Mouse (Mus musculus) yolk sac, embryonic 10.5 days (tissue): ENCODE results near the gene Itgal.
"Not testable (repeated sequence)": the region's sequence is repeated elsewhere in the genome, so short reads cannot be mapped to it uniquely, and the experiment has no call there.

ENCODE experiments used
- DNase-seq: peaks from one replicate; pipeline ENCODE4 v3.0.0-alpha.2; 2017; ENCODE audit warnings: low spot score

Itgal gene

GRCm38 (mm10) chr7:127342332-127342731, 46.3 kb downstream of the Itgal start:
- DNase-seq: no peak

DNA sequence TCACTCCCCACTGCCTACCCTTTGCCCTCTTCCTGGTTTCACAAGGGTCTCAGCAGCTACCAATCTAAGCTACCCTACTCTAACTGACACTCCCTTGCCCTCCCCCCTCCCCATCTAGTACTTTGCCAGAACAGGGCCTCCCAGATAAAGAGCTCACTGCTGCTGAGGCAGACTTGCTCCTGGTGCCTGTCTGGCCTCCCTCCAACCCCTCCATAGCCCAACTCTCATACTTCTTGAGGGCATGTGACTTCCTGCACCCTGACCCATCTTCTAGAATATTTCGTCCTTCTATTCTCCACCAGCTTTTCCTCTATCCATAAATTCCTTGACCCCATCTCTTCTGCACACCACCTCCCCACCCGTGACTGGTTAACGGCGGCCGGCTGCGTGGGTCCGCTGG, 46.8 kb downstream of the Itgal start:
- DNase-seq: no peak

DNA sequence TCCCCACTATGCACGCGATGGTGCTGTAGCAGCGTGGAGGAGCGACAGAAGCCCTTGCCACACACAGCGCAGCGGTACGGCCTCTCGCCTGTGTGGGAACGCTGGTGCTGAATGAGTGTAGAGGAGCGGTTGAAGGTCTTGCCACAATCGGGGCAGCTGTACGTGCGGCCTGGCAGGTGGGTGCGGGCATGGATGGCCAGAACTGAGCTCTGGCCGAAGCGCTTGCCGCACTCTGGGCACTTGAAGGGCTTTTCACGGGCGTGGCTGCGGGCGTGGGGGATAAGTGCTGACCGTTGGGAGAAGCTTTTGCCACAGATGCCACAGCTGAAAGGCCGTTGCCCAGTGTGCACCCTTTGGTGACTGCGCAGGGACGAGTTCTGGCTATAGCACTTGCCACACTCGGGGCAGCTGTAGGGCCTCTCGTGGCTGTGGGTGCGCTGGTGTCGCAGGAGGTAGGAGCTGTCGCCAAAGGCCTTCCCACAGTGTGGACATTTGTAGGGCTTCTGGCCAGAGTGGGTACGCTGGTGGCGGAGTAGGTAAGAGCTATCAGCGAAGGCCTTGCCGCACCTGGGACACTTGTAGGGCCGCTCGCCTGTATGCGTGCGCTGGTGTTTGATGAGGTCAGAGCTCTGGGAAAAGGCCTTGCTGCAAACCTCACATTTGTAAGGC, 47.4 kb downstream of the Itgal start:
- DNase-seq: no peak

DNA sequence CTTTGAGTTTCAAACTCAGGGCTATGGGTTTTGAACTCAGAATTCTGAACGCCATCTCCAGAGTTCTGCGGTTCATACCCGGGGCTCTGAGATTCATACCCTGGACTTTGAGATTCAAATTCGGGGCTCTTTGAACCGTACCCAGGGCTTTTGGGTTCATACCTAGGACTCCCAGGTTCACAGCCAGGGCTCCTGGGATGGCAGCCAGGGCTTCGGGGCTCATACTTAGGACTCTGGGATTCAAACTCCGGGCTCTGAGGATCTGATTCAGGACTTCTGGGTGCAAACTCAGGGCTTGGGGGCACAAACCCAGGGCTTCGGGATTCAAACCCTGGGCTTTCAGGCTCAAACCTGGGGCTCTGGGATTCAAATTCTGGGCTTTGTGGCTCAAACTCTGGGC, 48.3 kb downstream of the Itgal start:
- no peak for DNase-seq

DNA sequence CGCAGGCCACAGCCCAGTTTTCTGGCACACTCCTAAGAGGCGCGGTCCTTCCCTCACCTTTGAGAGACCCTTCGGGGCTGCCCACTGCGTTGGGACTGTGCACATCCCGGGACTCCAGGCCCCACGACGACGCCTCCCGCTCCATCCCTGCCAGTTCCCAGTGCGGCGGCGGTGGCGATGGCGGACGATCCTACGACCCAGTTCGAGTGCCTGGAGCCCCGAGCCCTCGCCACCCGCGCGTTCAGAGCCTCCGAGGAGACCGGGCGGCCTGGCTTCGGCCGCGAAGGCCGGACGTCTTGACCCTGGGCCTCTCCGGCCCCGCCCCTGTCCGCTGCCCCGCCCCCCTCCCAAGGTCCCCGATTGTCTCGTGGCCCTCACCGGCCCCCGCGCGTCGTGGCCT, 49.0 kb downstream of the Itgal start:
- DNase-seq: peak; percentile 90

- DNase-seq: peak; percentile 97
Measured at GRCm38 (mm10) chr7:127345512-127346325, 49.7 kb downstream of the Itgal start, which contains the start of gene Zfp768. Gene Zfp768 (minus strand): TSS chr7:127345589.

DNA sequence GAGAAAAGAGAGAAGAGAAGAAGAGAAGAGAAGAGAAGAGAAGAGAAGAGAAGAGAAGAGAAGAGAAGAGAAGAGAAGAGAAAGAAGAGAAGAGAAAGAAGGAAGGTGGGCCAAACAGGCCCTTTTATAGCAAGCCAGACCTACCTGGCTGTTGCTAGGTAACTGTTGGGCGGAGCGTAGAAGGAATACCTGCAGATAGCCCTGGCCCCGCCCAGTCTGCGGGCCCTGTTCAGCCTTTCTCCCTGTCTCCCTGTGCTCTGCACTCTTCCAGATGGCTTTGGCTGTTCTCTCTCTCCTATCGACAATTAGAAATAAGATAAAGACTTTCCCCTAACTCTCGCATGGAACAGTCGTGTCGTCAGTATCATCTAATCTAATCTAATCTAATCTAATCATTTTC, 50.6 kb downstream of the Itgal start:
- DNase-seq: peak; percentile 67

- DNase-seq: no peak
Measured at GRCm38 (mm10) chr7:127351230-127352004, 55.4 kb downstream of the Itgal start.

GRCm38 (mm10) chr7:127355796-127356195, 59.7 kb downstream of the Itgal start:
- DNase-seq: no peak

GRCm38 (mm10) chr7:127357871-127358270, 61.8 kb downstream of the Itgal start:
- no peak for DNase-seq

DNA sequence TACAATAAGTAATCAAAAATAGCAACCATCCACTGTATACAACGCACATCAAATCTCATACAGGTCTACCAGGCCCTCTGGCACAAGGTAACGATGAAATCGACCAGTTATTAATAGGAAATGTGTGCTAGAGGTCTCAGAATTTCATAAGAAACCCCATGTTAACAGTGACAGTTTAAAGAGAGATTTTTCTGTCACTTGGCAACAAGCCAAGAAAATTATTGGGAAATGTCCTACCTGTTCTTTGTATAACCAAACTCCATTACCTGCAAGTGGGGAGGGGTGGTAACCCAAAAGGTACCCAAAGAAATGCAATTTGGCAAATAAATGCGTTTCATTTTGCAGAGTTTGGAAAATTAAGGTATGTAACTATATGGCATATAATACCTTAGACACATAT, 62.4 kb downstream of the Itgal start:
- no peak for DNase-seq

- DNase-seq: no peak
Measured at GRCm38 (mm10) chr7:127360265-127360664, 64.2 kb downstream of the Itgal start.

DNA sequence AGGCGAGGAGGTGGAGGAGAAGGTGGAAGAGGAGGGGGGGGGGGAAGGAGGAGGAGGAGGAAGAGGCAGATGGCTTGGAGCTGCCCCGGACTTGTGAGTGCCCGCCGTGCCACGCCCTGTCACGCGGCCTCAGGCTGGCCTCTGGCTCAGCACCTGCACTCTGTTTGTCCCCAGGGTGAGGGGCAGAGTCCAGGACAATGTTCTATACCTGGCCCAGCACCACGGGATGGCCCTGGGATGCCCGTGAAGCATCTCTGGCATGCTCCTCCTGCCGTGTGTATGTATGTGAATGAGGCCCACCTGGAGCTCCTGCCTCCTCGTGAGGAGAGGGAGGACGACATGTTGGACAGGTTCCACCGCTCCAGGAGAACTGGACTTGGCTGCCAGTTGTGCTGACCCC, 65.4 kb downstream of the Itgal start:
- DNase-seq: no peak

- not testable (repeated sequence) for DNase-seq
Measured at GRCm38 (mm10) chr7:127362418-127362817, 66.4 kb downstream of the Itgal start.

DNA sequence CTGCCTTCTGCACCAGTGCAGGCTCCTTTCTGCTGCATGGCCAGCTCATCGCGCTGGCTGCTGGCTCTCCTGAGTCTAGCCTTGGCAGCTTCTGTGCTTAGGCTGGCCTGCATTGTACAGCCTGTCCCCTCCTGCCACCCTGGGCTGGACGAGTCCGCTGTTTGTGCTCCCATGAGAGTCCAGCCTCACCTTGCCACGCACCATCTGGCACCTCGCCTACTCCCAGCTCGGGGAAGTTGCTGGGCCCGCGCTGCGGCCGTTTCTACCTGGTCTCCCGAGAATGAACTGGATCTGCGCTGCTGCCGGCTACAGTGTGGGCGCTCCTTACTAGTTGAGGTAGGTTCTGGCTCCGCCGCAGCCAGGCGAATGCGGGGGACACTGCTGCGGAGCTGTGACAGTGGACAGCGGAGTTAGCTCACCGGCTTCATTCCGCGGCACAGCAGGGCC, 67.4 kb downstream of the Itgal start:
- no peak for DNase-seq

DNA sequence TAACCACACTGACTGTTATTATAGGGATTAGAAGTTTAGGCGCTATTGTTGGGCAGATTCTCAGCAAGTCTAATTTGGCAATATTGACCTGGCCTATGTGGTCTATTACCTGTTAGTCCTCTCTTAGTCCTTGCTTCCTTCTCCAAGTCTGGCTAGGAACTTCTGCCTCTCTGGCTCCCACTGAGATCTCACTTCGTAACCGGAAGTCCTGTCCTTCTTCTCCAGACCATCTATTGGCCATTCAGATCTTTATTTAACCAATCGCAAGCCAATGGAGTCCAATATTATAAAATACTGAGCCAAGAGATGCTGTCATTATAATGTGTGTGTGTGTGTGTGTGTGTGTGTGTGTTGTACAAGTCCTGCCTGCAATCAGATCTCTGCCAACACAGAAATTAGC, 68.1 kb downstream of the Itgal start:
- DNase-seq: no peak

DNA sequence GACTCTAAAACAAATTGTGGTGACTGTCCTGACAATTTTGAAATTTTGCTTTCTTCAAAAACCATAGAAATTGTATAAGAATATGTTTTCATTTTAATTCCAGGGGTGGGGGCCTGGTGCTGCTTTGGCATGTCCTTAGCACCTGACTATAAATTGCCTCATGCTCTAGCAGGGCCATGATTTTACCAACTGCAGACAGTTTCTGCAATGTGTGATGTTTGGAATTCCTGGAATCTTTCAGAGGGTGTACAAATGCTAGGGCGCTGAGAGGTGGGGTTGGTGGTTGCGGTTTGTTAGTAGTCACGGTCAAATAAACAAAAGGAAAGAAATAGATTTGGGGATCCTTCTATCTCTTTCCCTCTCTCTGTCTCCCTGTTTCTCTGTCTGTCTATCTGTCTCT, 70.2 kb downstream of the Itgal start:
- DNase-seq: no peak

DNA sequence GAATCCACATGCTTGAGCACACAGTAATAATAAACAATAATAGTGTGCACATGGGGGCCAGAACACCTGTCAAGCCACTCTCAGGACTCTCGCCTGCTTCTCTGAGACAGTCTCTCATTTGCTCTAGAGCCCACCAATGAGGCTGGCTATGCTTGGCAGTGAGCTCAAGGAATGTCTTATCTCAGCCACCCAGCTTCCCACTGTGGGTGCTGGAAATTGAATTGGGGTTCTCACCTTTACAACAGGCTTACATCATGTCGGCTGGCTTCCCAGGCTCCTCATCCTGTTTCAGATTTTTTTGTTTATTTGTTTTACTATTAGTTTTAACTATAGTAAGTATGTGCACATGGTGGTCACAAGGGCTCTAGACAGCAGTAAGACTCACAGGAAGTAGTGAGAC, 75.2 kb downstream of the Itgal start:
- no peak for DNase-seq

- DNase-seq: not testable (repeated sequence)
Measured at GRCm38 (mm10) chr7:127371870-127372269, 75.8 kb downstream of the Itgal start.

DNA sequence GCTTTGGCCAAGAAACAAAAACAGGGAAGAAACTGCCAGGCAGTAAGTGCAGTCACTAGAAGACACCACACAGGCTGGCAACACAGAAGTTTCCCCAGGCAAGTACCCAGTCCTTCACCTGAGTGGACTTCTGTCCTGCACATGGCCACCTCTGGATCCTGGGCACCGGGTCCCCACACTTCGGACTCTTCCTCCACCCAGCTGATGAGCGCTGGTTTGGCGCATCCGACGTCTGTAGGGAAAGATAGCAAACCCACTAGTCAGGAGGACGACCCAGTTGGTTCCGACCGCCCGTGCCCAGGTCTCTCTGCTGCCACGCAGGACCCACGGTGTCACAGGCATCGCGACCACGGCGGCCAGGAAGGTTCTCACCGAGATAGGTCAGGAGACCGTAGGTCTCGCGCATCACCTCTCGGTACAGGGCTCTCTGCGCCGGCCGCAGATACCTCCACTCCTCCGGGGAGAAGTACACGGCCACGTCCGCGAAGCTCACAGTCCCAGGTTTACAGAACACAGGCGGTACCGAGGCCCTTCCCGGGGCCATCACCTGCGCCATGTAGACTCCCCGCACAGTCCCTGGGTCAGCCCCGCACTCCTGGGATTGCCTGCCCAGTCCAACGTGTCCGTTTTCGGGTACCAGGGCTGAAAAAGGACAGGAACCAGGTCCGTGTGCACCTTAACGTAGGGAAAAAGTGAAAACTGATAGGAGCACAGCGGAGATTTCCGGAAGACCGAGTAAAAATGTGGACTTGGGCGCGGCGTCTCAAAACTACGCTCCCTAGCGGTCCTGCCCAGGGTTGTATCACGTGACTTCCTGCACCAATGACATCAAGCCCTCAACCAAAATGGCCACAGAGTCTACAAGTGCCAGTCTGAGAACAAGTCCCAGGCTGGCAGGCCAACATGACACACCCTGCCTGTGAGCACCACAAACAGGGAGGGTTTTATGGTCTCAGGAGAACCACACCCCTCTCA, 79.5 kb downstream of the Itgal start, which contains the start of gene Zfp747:
TSS of gene Zfp747 (minus strand) at position 780 of the 975 bp plus-strand sequence.
- DNase-seq: peak; percentile 92

DNA sequence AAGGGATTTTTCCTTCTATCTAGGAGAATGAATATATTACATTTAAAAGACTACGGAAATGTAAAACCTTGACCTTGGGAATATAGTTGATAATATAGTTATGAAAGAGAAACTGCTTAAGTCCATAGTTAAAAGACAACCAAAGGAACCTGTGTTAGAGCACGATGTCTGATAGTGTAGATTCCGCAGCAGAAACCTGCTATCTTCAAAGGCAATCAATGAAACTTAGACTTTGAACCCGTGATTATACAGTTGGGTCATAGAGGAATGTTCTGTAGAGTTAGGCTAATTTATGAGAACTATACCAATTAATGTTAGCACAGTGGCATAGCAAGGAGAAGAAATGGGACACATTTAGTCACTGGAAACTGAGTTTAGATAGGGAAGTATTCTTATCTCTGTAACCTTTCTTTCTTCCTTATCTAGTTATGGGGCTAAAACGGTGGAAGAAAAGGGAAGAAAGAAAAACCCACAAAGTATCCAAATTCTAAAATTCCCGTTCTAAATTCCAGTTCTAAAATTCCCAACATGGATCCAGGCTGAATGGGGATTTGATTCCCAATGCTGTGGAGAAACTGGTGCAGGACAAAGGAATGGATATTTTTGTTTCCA, 82.4 kb downstream of the Itgal start:
- DNase-seq: no peak
